Mouse (Mus musculus): ENCODE measurements around the gene Ralgps1.

The Ralgps1 gene

DNA sequence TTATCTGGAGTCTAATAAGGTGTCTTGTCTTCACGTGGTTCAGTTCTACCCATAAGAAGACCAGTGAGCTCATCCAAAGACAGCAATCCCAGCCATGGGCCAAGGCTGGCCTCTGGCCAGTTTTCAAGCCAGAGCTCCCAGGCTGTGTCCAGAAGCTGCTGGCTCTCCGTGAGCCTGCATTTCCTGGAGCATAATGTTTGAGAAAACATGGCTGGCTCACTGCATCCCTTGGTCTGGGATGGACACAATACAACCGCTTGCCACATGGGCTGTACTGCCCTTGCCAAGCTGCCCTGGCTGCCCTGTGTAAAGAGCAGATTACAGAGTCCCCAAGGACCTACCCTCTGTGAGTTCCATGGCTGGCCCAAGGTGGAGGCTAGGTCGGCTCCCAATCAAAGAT is 88.4 kb downstream of the Ralgps1 start:
- no peak for TF ChIP-seq GATA4 (IDR thresholded peaks at IDR 0.05; ENCODE audit: insufficient replicate concordance, low read length)

DNA sequence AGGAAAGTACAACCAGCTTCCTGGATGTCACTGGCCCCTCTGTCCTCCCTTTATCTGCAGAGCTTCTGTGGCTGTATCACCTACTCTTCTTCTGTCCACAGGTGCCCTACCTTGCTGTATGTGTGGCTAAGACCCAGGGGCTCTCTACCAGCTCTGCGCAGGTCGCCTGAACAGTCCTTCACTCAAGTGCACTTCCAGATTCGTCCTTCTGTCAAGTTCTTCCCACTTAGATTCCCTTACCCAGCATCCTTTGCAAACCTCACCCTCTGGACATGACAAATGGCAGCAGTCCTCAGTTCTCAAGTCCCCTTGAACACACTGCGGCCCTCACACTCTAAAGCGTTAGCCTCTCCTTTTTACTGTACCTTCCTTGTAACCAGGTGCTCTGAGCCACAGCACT is 89.5 kb downstream of the Ralgps1 start:
- TF ChIP-seq GATA4 (IDR thresholded peaks at IDR 0.05; ENCODE audit: insufficient replicate concordance, low read length) = no peak

DNA sequence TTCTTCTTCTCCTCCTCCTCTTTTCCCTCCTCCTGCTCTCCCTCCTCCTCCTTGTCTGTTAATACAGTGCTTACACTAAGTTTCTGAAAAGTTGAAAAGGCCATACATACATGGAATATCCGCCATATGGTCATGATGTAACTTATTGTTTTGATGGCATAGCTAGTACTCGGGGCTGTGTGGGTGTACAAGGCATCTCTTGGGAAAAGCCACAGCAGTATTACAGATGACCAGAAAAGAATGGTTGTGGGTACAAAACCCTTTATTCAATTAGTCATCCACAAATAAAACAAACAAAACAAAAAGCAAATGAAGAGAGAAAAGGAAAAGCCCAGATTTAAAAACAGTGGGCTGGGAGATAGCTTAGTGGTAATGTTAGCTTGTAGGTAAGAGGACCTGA is 90.8 kb downstream of the Ralgps1 start:
- TF ChIP-seq GATA4 (IDR thresholded peaks at IDR 0.05; ENCODE audit: insufficient replicate concordance, low read length) = no peak

DNA sequence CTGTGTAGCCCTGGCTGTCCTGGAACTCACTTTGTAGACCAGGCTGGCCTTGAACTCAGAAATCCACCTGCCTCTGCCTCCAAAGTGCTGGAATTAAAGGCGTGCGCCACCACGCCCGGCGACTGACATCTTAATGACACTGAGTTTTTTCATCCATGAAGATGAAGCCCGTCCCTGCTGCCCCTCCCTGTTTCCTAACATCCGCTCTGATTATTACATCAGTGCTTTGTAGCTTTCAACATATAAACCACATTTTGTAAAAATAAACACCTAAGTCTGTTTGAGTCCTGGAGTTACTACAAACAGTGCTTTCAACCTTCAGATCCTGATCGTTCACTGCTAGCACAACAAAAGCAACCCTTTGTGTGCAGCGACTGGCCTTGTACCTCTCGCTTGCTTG is 91.5 kb downstream of the Ralgps1 start:
- no peak for TF ChIP-seq GATA4 (IDR thresholded peaks at IDR 0.05; ENCODE audit: insufficient replicate concordance, low read length)

DNA sequence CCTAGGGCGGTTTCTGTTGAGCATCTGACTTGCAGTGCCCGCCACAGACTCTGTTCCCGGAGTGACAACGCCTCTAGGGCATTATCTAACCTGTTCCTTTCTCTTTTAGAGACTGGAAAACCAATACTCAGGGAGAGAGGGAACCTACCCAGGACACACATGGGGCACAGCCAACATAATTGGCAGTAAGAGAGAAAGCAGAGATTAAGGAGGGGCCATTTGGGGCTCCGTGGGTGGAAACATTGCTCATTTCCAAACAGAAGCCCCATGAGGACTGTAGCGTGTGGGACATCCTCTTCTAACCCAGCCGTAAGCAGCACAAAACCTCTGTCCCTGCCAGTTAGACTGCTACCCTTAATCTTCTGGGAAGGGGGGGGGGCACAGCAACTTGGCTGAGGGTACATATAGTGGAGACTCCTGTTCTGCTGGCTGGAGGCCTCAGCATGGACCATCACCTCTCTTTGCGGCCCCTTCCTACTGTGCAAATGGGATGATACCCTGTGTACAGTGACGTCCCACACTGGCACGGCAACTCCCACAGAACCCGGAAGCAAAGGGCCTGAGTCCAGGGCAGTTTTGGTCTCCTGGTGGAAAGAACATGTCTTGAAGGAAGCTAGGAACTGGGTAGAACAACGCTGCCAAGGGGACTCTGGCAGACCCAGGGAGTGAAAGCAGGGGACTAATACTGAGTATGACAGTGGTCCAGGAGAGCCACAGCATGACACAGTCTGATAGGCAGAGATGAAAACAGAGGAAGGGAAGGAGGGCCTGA is 96.4 kb downstream of the Ralgps1 start:
- no peak for TF ChIP-seq GATA4 (IDR thresholded peaks at IDR 0.05; ENCODE audit: insufficient replicate concordance, low read length)

DNA sequence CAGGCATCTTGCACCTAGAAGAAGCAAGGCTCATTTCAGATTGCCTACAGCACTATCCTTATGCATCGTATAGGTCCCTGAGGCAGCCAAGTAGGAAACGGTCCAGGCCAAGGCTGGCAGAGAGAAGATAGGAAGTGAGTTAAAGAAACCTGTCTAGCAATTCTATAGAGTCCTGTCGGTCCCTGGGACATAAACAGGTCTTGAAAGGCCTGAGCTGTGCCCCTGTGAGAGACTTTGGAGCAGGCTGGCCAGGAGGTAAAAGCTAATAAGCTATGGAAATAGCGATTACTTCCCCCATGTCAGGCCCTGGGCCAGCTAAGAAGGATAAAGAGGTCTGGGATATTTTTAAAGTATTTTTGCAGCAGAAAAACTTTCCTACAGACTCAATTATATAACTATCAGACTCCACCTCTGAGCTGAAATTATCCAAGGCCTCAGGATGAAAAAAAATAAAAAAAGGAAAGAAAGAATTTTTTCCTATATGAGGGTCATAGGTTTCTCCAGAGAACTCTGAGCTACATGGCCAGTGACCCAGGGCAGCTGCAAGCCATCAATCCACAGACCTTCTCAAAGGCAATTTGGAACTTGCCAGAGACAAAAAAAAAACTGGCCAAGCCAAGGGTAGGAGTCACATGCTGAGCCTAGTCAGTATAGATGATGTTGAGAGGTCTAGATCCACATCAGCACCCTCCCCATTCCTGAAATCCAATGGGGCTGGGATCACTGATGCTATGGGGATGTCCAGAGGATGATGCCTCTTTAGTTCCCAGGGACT is 98.4 kb downstream of the Ralgps1 start:
- no peak for TF ChIP-seq GATA4 (IDR thresholded peaks at IDR 0.05; ENCODE audit: insufficient replicate concordance, low read length)

- no peak for TF ChIP-seq GATA4 (IDR thresholded peaks at IDR 0.05; ENCODE audit: insufficient replicate concordance, low read length)
Measured at GRCm38 (mm10) chr2:33271511-33271910, 99.8 kb downstream of the Ralgps1 start.

GRCm38 (mm10) chr2:33270569-33270968 is 100.7 kb downstream of the Ralgps1 start:
- TF ChIP-seq GATA4 (IDR thresholded peaks at IDR 0.05; ENCODE audit: insufficient replicate concordance, low read length) = no peak

DNA sequence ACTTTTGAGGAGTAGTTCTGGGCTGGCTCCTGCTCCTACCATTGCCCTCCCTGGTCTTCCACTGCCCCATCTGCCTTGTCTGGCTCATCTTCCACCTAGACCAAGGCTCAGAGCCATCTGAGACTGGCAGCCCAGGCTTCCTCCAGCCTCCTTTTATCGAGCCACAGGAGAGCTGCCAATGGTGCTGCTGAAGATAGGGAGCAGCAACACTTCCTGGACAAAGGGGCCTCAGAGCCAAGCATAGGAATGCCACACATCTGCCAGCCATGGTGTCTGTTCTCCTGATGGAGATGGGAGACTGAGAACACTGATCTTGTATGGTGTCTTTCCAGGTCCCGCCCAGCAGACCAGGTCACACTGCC is 102.2 kb downstream of the Ralgps1 start:
- TF ChIP-seq GATA4 (IDR thresholded peaks at IDR 0.05; ENCODE audit: insufficient replicate concordance, low read length) = no peak

GRCm38 (mm10) chr2:33268384-33269131 is 102.7 kb downstream of the Ralgps1 start:
- no peak for TF ChIP-seq GATA4 (IDR thresholded peaks at IDR 0.05; ENCODE audit: insufficient replicate concordance, low read length)

DNA sequence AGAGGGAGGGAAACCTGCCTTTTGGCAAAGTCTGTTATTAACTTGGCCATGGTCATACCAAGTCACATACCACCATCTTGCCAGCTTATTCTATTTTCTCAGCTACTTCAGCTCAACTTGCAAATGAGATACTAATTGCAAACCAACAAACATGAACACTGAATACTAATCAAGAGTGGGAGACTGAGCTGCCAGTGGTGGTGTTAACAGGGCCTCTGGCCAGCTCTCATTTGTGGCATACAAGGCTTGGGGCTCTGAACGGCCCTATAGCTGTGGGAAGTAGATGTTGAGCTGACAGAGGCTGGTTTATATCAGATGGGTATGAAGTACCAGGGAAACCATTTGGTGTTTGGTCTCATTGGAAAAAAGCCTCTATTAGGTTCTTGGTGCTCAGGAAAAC is 104.2 kb downstream of the Ralgps1 start:
- TF ChIP-seq GATA4 (IDR thresholded peaks at IDR 0.05; ENCODE audit: insufficient replicate concordance, low read length) = no peak

GRCm38 (mm10) chr2:33265793-33266192 is 105.5 kb downstream of the Ralgps1 start:
- TF ChIP-seq GATA4 (IDR thresholded peaks at IDR 0.05; ENCODE audit: insufficient replicate concordance, low read length) = no peak

DNA sequence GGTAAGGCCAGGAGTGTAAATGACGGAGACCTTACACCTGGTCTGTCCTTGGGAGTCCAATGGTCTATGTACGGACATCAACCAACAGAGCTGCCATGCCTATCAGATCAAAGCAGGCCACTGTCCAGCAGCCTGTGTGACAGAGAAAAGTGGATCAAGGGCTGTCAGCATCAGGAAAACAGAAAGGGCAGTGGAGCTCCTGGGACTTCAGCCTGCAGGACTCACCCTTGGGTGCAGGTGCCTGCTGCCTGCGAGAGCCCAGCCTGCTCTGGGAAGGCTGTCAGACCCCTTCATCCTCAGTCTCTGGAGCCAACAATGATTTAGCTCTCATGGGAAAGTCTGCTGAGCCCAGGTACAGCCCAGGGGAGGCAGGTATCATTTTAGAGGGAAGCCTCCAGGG is 109.8 kb downstream of the Ralgps1 start:
- TF ChIP-seq GATA4 (IDR thresholded peaks at IDR 0.05; ENCODE audit: insufficient replicate concordance, low read length) = no peak

DNA sequence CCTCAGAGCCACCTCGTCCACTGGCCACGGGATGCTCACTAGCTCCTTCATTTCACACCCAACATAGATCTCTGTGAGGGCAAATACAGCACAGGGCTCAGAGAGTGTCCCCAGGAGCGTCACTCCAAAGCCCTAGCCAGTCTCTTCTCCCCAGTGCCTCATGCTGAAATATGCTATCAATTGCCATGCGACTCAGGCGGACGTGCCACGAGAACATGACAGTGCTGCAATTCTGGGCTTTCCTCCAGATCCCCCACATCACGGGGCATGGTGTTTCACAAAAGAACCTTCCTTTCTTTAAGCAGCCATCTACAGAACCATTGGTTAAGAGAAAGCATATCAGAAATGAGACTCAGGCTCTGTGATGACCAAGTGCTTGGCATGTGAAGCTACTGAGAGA is 110.5 kb downstream of the Ralgps1 start:
- no peak for TF ChIP-seq GATA4 (IDR thresholded peaks at IDR 0.05; ENCODE audit: insufficient replicate concordance, low read length)

- TF ChIP-seq GATA4 (IDR thresholded peaks at IDR 0.05; ENCODE audit: insufficient replicate concordance, low read length) = no peak
Measured at GRCm38 (mm10) chr2:33256769-33257537, 114.3 kb downstream of the Ralgps1 start.
